Mouse (Mus musculus) spleen, adult 10 weeks (tissue): ENCODE results near the gene 1700093K21Rik. TPM values are rescaled to one million over a fixed set of nuclear protein-coding genes. Genes with fewer than 3 reads are reported as not detected.

ENCODE experiments used
- polyA plus RNA-seq: library from polyadenylated mRNA; stranded (reverse); fragments of 350-450 nt; fragmentation: Illumina TruSeq; extraction: RNeasy Lipid Tissue Mini Kit (QIAGEN cat#74804); gene quantifications from one replicate; pipeline ENCODE4 v1.2.3, GENCODE M21; 2015; ENCODE audit warnings: low replicate concordance; ENCODE audit not compliant: insufficient read depth

The 1700093K21Rik gene
- polyA plus RNA-seq: not detected

DNA sequence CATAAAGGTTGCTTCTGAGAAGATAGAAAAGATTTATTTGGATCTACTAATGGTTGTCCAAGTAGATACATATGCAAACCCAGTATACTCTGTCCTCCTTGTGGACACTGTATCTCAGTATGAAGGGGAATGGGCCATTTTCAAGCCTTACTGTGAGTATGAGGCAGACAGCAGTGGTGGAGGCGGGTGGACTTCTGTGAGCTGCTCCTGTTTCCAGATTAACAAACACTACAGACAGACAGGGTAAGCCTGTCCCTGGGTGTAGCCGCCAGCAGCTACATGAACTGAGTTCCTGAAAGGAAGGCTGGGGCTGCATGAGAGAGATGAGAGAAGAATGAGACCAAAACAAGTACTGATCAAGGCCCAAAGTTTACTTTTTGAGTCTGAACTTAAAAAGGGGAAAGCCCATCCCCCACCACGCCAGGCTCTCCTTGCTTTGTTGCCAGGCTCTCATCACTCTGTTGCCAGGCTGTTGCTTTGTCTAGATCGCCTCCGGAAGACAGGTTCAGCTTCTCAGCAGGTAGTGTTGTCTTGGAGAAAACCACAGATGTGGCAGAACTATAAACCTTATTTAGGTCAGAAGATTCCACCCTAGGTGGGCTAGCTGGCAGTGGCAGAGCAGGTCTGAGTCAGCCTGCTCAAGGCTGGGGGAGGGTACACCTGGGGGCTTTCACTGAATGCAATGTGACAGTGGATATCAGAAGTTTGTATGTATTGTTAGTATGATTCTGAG, at the start of gene 1700093K21Rik:
1700093K21Rik (minus strand) TSS at position 683 of the 733 bp plus-strand sequence.

DNA sequence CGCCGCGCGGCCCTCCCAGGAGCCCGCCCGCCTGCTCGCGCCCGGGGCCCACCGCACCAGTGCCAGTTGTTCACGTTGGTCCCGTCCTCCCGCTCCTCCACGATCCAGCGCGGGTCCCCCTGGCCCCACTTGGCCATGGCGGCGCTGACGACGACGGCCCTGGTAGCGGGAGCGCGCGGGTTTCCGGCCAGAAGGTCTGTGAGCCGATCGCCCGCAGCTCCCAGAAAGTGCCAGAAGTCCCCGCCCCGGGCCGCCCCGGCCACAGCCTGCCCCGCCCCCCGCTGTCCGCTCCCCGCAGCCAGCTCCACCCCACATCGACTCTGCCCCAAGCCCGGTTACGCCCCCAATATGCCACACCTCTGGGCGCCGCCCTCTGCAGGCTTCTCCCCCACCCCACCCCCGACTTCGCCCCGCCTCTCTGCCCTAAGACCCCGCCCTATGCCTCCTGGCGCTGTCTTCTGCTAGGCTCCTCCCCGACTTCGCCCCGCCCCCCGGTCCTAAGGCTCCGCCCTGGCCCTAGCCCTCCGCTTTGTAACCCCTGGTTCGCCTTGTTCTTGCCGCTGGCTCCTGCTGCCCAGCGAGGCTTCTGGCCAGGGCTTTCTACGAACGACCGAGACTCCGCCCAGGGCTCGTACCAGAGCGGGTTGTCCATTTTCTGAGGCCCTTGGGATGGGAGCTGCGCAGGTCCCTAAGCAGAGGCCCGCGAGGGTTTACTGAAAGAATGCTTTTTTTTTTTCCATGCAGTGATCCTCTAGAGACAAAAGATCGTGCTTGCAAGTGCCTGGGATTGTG, 23.0 kb downstream of the 1700093K21Rik start, which contains the start of gene Ahsa2:
Ahsa2 (minus strand) TSS at position 313 of the 792 bp plus-strand sequence.

Other genes starting within 250 kb of the 1700093K21Rik start
- 96.4 TPM for gene Usp34, start 214.3 kb downstream of the 1700093K21Rik start, polyA plus RNA-seq
- 72.4 TPM for gene Ahsa2, start 23.1 kb downstream of the 1700093K21Rik start, polyA plus RNA-seq
- 11.3 TPM for gene 0610010F05Rik, start 112.5 kb upstream of the 1700093K21Rik start, polyA plus RNA-seq
- 31.9 TPM for gene Pus10, start 144.5 kb upstream of the 1700093K21Rik start, polyA plus RNA-seq
- 19.9 TPM for gene Pex13, start 144.8 kb upstream of the 1700093K21Rik start, polyA plus RNA-seq
- gene Rel, start 249.8 kb upstream of the 1700093K21Rik start, polyA plus RNA-seq: 90.7 TPM